Mouse (Mus musculus): ENCODE measurements around the gene Ptpn20.

DNA sequence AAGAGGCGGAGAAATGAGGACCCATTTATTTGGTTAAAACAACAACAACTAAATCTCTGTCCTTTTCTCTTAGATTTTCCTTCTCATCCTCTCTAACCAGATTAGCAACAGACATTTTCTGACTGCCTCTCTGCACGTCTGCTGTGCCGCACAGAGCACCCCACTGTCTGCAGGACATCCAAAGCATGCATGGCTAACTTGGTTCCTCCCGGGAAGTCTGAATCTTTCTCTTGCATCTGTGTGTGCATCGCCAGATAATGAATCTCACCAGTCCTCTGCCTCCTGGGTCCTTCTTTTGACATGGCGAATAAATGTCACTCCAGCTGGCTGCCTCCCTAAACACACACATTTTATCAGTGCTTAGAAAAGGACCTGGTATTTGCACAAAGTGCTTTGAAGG lies 18.3 kb upstream of the Ptpn20 start:
- TF ChIP-seq GATA1 (IDR thresholded peaks at IDR 0.05; ENCODE audit: borderline replicate concordance, low read length), result no peak
- no peak for TF ChIP-seq FLI1 (IDR thresholded peaks at IDR 0.05; ENCODE audit: low read length)

All from megakaryocyte, embryonic 14.5 days (primary cell).